Mouse (Mus musculus) urinary bladder, postnatal 25 days (tissue): ENCODE measurements around the gene Hes7.

Source experiments
- DNase-seq: peaks from one replicate; pipeline ENCODE4 v3.0.0; 2022; ENCODE audit warnings: low spot score

Hes7 gene

DNA sequence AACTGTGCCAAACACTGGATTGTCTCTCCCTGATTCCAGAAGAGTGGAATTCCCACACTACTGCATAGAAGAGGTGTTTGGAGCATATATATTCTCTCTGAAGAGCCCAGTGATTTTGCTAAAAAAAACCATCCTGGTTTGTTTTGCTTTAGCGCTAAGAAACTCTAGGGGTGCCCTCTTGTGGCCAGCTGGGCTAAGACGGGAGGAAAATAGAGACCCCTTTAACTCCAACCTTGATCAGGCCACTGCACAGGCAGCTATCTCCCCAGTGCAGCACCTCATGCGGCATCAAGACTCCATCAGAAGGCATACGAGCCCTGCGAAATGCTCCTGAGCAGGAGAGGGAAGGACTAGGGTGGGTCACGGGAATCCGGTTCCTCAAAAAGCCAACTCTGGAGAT lies 30.2 kb downstream of the Hes7 start:
- DNase-seq = peak; percentile 56

DNA sequence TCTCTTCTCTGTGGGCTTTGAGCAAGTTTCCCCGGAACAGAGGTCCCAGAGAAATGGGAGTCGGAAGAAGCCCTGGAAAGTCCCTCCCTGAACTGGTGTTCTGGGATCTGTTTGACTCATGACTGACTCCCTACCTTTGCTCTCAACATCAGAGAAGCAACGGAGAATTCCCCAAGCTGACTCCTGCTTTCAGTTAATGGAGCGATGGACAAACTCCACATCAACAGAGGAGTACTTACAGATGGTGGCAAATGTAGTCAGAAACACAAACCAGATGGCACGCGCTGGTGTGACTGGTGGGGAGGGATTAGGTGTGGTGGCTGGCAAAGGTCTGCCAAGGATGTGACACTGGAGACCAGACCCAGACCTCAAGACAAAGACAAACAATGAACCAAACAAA lies 30.8 kb downstream of the Hes7 start:
- DNase-seq = no peak

DNA sequence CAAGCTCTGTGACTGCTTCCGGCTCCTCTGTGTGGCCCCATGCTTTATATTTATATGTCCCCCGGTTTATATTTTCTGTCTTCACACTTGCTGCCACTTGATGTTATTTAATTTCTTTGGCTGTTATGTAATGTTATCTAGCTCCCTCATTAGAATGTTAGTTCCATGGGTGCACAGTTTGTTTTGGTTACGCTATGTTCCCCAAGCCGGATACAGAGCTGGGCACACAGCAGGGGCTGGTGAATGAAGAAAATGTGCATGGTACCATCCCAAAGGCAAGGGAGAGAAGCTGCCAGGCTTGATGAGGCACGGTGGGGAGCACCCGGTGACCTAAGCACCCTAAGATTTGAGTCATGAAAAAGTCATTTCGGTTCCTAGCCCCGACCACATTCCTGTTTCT lies 33.6 kb downstream of the Hes7 start:
- no peak for DNase-seq

DNA sequence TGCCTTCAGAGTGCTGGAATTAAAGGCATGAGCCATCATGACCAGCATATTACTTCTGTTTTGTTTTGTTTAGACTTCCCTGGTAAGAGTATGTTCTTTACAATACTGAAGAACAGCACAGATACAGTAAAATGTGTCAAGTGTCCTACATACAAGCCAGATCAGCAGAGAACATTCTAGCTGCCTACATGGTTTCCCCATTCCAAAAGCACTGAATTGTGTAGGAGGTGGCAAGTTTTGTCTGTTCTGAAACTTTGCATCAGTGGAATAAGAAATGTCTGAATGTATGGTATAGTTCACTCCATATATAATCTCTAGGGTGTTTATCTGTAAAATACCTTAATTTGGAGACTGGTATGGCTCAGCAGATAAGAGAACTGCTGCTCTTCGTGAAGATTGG lies 35.1 kb downstream of the Hes7 start:
- no peak for DNase-seq

DNA sequence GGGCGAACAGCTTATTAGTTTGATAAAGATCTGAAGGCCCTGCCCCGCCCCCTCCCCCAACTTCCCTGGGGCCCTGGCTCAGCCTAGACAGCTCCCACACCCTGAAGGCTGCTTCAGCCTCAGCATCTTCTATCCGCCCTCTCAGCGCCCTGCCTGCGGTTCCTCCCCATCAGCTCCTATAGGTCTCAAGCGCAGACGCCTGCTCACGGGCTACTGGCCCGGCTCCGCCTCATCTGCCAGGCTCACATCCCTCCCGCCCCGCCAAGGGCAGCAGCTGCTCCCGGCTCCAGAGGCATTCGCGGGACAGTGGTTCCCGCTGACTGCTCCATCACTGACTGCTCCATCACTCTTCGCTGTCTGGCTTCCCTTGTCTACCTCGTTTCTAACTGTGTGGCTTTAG lies 36.6 kb downstream of the Hes7 start, which contains the start of gene Alox12b:
Gene Alox12b, plus strand, starts transcription at position 190 of the 400 bp plus-strand sequence.
- no peak for DNase-seq

DNA sequence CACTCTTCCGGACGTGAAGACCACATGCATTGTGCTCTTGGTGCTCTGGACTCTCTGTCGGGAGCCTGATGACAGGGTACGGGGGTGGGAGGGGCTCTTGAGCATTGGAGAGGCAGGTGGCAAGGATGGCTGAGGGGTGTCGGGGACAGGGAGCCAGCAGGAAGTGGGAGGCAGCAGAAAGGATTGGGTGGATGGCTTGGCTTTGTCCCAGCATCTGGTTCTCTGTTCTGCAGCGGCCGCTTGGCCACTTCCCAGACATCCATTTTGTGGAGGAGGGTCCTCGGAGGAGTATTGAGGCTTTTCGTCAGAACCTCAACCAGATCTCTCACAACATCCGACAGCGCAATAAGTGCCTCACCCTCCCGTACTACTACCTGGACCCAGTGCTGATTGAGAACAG lies 49.1 kb downstream of the Hes7 start:
- DNase-seq = no peak

DNA sequence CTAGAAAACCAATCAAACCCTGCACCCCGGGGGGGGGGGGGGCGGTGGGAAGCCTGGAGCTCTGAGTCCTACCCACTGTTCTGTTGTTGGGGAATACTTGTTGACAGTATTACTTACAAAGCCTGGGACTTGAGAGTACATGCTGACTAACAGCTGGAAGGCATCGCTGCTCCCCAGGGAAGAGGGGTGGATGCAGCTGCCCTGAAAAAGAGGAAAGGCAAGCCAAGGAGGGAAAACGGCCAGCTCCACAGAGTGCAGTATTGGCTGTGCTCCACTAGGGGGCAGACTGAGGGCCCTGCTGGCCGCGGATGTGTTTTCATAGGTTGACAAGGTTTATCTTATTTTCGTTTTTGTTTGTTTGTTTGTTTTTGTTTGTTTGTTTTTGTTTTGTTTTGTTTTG lies 51.4 kb downstream of the Hes7 start:
- peak; percentile 60 for DNase-seq

DNA sequence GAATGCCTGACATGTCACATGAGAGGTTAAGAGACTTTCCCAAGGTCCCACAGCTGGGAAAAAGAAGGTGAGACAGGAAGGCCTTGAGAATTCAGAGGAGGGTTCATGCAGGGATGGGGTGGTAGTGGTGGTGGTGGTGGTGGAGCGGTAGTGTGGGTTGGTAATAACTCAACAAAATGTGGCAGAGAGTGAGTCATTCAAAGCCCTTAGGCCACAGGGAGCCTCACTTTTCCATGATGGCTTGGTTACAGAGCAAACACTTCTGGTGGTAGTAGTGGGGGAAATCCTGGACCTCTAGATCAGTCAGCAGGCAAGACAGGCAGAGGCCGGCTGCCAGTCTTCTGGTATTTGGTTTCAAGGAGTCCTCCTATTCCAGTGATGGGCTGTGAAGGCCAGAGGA lies 52.4 kb downstream of the Hes7 start:
- no peak for DNase-seq
